Mouse (Mus musculus) heart, embryonic 14.5 days (tissue): ENCODE measurements around the gene Rad51d. TPM values are rescaled to one million over a fixed set of nuclear protein-coding genes. Genes with fewer than 3 reads are reported as not detected.

Source experiments
- ATAC-seq: fragments of 200-750 bp; cut with Nextera tagmentation; 2 replicates; pipeline ENCODE4 v1.8.0; 2017; ENCODE audit warnings: low read depth, moderate TSS enrichment; ENCODE audit not compliant: insufficient number of reproducible peaks, insufficient read depth, low FRiP score
- H3K27ac ChIP-seq, 2 experiments: fragments of 200-500 bp in 1 of 2; fragments of 300-500 bp in 1 of 2; sonication (generic) in 1 of 2; replicated peaks in 1 of 2; 2 replicates each; pipeline ENCODE4 v1.5.1; 2012 to 2014; ENCODE audit warnings: low read depth in 2 of 2, low read length in 2 of 2, control low read depth in 1 of 2, mild to moderate bottlenecking in 1 of 2, mixed read lengths in 1 of 2; ENCODE audit not compliant: control insufficient read depth in 1 of 2, insufficient read depth in 1 of 2
- H3K27me3 ChIP-seq: fragments of 300-500 bp; sonication (generic); 2 replicates; pipeline ENCODE4 v1.6.1; 2014; ENCODE audit warnings: mild to moderate bottlenecking, low read length, control low read depth; ENCODE audit not compliant: control insufficient read depth, insufficient read depth
- H3K36me3 ChIP-seq: fragments of 300-500 bp; sonication (generic); 2 replicates; pipeline ENCODE4 v1.6.1; 2014; ENCODE audit warnings: mild to moderate bottlenecking, control low read depth, low read length, mixed read lengths; ENCODE audit not compliant: control insufficient read depth, insufficient read depth
- H3K4me1 ChIP-seq, 2 experiments: fragments of 200-500 bp in 1 of 2; fragments of 300-500 bp in 1 of 2; sonication (generic) in 1 of 2; 2 replicates each; pipeline ENCODE4 v1.6.1; 2012 to 2014; ENCODE audit warnings: low read length in 2 of 2, control low read depth in 1 of 2, mixed read lengths in 1 of 2; ENCODE audit not compliant: control insufficient read depth in 2 of 2, insufficient read depth in 2 of 2
- H3K4me2 ChIP-seq: fragments of 300-500 bp; sonication (generic); 2 replicates; pipeline ENCODE4 v1.6.1; 2014; ENCODE audit warnings: mild to moderate bottlenecking, low read length
- H3K4me3 ChIP-seq, 2 experiments: fragments of 200-500 bp in 1 of 2; fragments of 300-500 bp in 1 of 2; sonication (generic) in 1 of 2; 2 replicates each; pipeline ENCODE4 v1.5.1; 2012 to 2014; ENCODE audit warnings: low read length in 2 of 2, mild to moderate bottlenecking in 2 of 2, control low read depth in 1 of 2, low read depth in 1 of 2, moderate library complexity in 1 of 2; ENCODE audit not compliant: control insufficient read depth in 1 of 2, insufficient read depth in 1 of 2
- H3K9ac ChIP-seq: fragments of 300-500 bp; sonication (generic); 2 replicates; pipeline ENCODE4 v1.6.1; 2014; ENCODE audit warnings: mild to moderate bottlenecking, low read length
- H3K9me3 ChIP-seq: fragments of 300-500 bp; sonication (generic); 2 replicates; pipeline ENCODE4 v1.6.1; 2016; ENCODE audit warnings: low read length, control low read depth; ENCODE audit not compliant: control insufficient read depth
- WGBS: fragments of 180-500 bp; shearing (Covaris S2); extraction: QIAGEN DNeasy Blood & Tissue Kit; methylation state at CpG from one replicate; pipeline ENCODE4 v1.1.7; 2014; 5-methylcytosine and 5-hydroxymethylcytosine counted together
- polyA plus RNA-seq: library from polyadenylated mRNA; unstranded; fragments of >200 nt; fragmentation: Nextera tagmentation; extraction: Ambion mirVana; gene quantifications from 2 replicates; pipeline ENCODE4 v1.2.1, GENCODE M21; 2014

Rad51d gene
- polyA plus RNA-seq, 1 experiment from 2014 or later: 15.0 TPM

GRCm38 (mm10) chr11:82889524-82890341 lies 681 bp downstream of the Rad51d start:
- H3K4me2 ChIP-seq: peak overlapping the region; percentile 95
- peaks cover 5 to 6% of the 10 kb centered on the region in 2 experiments; a peak in 3 of 4 replicates for H3K4me1 ChIP-seq
- H3K9ac ChIP-seq: peak overlapping the region; percentile 85
- peak; percentile 29; the same call in 1 of the 2 replicates for ATAC-seq
- H3K4me3 ChIP-seq: peak overlapping the region; percentile 59 to 81
- WGBS: 5% methylated on average over 30 of the region's 31 CpGs
- H3K36me3 ChIP-seq: no peaks in the 10 kb centered on the region
- peak overlapping the region; percentile 54 to 67 for H3K27ac ChIP-seq
- H3K9me3 ChIP-seq: no peaks in the 10 kb centered on the region
- 0 out of 2 replicates have a peak, but pooled peaks cover 16% of the 10 kb centered on the region for H3K27me3 ChIP-seq

- Histone ChIP-seq H3K27ac (no peak overlapping the region), H3K27me3 (0 out of 2 replicates have a peak, but pooled peaks cover 16% of the 10 kb centered on the region), H3K36me3 (no peaks in the 10 kb centered on the region), H3K4me3 (no peak overlapping the region), H3K9me3 (no peaks in the 10 kb centered on the region), H3K4me1 (peaks cover 5 to 6% of the 10 kb centered on the region in 2 experiments; a peak in 3 of 4 replicates), H3K9ac (peak overlapping the region; percentile 41; the same call in 1 of the 2 replicates), H3K4me2 (peak overlapping the region; percentile 95; the same call in 1 of the 2 replicates)
- no peak for ATAC-seq
- 59% methylated on average over 10 of the region's 10 CpGs for WGBS
Measured at GRCm38 (mm10) chr11:82888491-82888946, 1.9 kb downstream of the Rad51d start.

DNA sequence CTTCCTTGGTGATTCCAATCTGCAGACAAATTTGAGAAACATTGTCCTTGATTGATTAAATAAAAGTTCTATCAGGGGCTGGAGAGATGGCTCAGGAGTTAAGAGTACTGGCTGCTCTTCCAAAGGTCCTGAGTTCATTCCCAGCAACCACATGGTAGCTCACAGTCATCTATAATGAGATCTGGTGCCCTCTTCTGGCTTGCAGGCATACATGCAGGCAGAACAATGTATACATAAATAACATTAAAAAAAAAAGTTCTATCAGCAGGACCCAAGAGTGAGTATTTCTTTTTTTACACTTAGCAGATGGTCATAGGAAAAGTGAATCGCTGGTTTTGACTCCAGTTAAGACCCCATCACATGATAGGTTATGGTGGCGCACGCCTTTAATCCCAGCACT lies 3.9 kb downstream of the Rad51d start:
- WGBS: 86% methylated on average over 3 of the region's 3 CpGs
- peaks cover 5 to 6% of the 10 kb centered on the region in 2 experiments; a peak in 3 of 4 replicates for H3K4me1 ChIP-seq
- H3K9me3 ChIP-seq: no peaks in the 10 kb centered on the region
- 0 out of 2 replicates have a peak, but pooled peaks cover 8% of the 10 kb centered on the region for H3K27me3 ChIP-seq
- no peak for ATAC-seq
- no peak overlapping the region for H3K4me3 ChIP-seq
- no peak overlapping the region for H3K27ac ChIP-seq
- no peak overlapping the region for H3K9ac ChIP-seq
- no peak overlapping the region for H3K4me2 ChIP-seq
- peaks cover 17% of the 10 kb centered on the region for H3K36me3 ChIP-seq

DNA sequence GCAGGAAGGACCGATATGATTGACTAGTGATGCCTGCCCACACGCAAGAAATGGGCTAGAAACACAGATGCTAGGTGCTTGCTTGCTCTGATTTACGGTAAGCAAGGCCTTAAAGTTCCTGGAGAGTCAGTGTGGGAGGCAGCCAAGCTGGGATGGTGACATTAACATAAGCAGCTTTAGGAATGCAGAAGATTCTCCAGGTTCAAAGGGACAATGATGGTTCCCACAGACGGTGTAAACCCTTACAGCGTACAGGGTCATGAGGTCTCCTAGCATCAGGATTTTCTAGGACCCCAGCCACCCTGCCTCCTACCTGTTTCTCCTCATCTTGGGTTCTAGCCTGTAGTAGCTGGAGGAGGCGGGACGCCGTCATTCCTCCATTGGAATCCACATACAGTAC lies 7.2 kb downstream of the Rad51d start:
- no peaks in the 10 kb centered on the region for H3K27me3 ChIP-seq
- peaks cover 34% of the 10 kb centered on the region for H3K36me3 ChIP-seq
- no peak overlapping the region for H3K4me2 ChIP-seq
- no peaks in the 10 kb centered on the region for H3K9me3 ChIP-seq
- H3K27ac ChIP-seq: no peak overlapping the region
- no peak overlapping the region for H3K9ac ChIP-seq
- ATAC-seq: no peak
- WGBS: 75% methylated on average over 8 of the region's 8 CpGs
- no peak overlapping the region for H3K4me3 ChIP-seq
- no peaks in the 10 kb centered on the region for H3K4me1 ChIP-seq

DNA sequence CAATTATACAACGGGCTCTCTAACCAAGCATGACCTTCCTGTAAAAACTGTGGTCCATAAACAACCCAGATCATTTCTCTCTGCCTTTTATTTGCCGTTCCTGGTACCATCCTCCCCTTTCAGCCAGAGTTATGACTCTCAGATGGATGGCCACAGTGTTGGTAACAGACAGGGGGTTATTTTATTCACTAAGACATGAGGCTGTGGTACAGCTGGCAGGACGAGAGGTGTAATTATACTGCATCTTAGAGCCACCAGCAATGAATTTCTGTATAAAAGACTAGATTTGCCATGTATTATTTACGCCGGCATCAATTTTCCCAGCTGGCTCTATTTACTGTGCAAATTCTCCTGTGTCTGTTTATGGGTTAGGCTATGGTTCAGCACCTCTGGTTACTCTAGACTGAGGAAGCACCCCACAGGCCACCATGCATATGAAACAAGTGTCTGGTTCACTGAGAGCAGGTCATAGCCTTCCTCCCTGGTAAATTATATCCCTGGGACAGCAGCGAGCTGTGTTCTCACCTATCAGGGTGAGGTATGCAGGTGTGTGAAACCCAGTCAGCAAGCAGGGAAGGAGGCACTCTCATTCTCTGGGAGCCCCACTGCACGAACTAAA lies 12.6 kb downstream of the Rad51d start:
- 84% methylated on average over 7 of the region's 7 CpGs for WGBS
- peaks cover 0 to 4% of the 10 kb centered on the region in 2 experiments; a peak in 1 of 4 replicates for H3K4me1 ChIP-seq
- no peak overlapping the region for H3K4me3 ChIP-seq
- no peaks in the 10 kb centered on the region for H3K27me3 ChIP-seq
- ATAC-seq: no peak
- H3K4me2 ChIP-seq: no peak overlapping the region
- H3K9me3 ChIP-seq: no peaks in the 10 kb centered on the region
- no peak overlapping the region for H3K9ac ChIP-seq
- H3K27ac ChIP-seq: no peak overlapping the region
- peaks cover 35% of the 10 kb centered on the region for H3K36me3 ChIP-seq

DNA sequence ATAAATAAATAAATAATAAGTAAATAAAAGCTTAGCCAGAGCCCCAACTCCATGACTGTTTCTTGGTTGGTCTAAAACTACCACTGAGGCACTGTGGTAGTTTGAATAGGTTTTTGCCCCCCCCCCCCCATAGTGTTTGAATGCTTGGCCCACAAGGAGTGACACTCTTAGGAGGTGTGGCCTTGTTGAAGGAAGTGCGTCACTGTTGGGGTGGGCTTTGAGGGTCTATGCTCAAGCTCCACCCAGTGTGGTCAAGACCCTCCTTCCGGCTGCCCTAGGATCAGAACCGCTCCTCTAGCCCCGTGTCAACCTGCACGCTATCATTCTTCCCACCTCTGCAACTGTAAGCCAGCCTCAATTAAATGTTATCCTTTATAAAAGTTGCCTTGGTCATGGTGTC lies 14.8 kb downstream of the Rad51d start:
- Histone ChIP-seq H3K9me3 (no peaks in the 10 kb centered on the region), H3K27ac (no peak overlapping the region), H3K27me3 (no peaks in the 10 kb centered on the region), H3K9ac (no peak overlapping the region), H3K4me3 (no peak overlapping the region), H3K4me2 (no peak overlapping the region), H3K4me1 (peaks cover 0 to 7% of the 10 kb centered on the region in 2 experiments; a peak in 2 of 4 replicates), H3K36me3 (peaks cover 18% of the 10 kb centered on the region)
- no peak for ATAC-seq
- WGBS: 95% methylated on average over 5 of the region's 5 CpGs

- WGBS: 11% methylated on average over 5 of the region's 5 CpGs
- H3K9me3 ChIP-seq: no peaks in the 10 kb centered on the region
- peak overlapping the region; percentile 30; the same call in 1 of the 2 replicates for H3K9ac ChIP-seq
- no peak overlapping the region for H3K27ac ChIP-seq
- ATAC-seq: no peak
- peaks cover 17% of the 10 kb centered on the region for H3K36me3 ChIP-seq
- H3K27me3 ChIP-seq: no peaks in the 10 kb centered on the region
- H3K4me1 ChIP-seq: peaks cover 0 to 10% of the 10 kb centered on the region in 2 experiments; a peak in 2 of 4 replicates
- no peak overlapping the region for H3K4me3 ChIP-seq
- H3K4me2 ChIP-seq: 0 out of 2 replicates have a peak overlapping the region, but pooled peaks have one; percentile 18
Measured at GRCm38 (mm10) chr11:82874924-82875323, 15.5 kb downstream of the Rad51d start.
